Mouse (Mus musculus): ENCODE results near the gene Plekho2. TPM values are rescaled to one million over a fixed set of nuclear protein-coding genes. Genes with fewer than 3 reads are reported as not detected.

The Plekho2 gene
- polyA plus RNA-seq, 1 experiment: 7.5 TPM

DNA sequence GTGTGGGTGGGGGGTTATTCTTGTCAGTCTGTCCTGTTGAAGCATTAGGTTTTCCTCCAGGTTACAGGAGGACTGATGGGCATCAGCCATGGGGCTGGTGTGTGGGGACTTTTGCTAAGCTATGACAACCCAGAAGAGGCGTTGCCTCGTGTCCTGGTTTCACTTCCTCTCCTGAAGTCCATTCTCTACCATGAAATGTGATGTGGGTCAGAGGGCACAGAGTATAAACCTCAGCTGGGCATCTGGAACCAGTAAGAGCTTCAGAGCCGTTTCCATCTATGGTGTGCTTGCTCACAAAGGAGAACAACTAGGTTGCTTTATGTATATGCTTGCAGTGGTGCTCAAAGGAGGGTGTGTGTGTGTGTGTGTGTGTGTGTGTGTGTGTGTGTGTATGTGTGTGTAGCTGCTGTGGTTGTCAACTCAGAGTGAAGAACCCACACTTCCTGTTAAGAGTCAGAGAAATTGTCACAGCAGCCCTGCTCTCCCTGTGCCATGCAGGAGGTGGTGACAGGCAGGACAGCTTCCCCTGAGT is 44.6 kb downstream of the Plekho2 start:
- H3K4me1 ChIP-seq (ENCODE audit: control insufficient read depth, insufficient read depth, insufficient read length, low read length): peaks cover 17% of the 10 kb centered on the region
- H3K27ac ChIP-seq (replicated peaks; ENCODE audit: low read depth, low read length): peak overlapping the region; percentile 91
- no peak overlapping the region for H3K4me3 ChIP-seq (ENCODE audit: insufficient read depth, low read depth, low read length)

- Histone ChIP-seq H3K4me1 (ENCODE audit: control insufficient read depth, insufficient read depth, insufficient read length, low read length) (peaks cover 17% of the 10 kb centered on the region), H3K4me3 (ENCODE audit: insufficient read depth, low read depth, low read length) (no peak overlapping the region), H3K27ac (replicated peaks; ENCODE audit: low read depth, low read length) (peak overlapping the region; percentile 73; the same call in 1 of the 2 replicates)
Measured at GRCm38 (mm10) chr9:65534111-65534510, 45.7 kb downstream of the Plekho2 start.

- peaks cover 17% of the 10 kb centered on the region for H3K4me1 ChIP-seq (ENCODE audit: control insufficient read depth, insufficient read depth, insufficient read length, low read length)
Measured at GRCm38 (mm10) chr9:65532986-65533385, 46.9 kb downstream of the Plekho2 start.

DNA sequence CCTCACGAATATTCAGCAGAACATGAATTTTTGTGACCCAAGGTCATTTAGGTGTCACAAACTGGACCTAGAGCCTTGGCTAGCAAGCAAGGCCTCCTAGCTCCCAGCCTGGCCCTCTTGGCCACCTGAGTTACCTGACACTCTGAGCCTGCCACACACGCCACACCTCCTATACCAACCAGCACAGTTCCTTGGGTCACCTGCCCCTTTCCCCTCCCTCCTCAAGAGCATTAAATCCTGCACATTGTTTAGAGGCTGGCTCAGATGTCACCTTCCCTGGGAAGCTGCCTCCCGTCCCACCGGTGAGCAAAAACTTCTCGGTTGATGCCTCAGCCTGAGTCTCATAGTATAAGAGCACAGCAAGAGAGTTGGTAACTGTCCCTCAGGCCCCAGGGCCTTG is 48.6 kb downstream of the Plekho2 start:
- Histone ChIP-seq H3K4me3 (ENCODE audit: insufficient read depth, low read depth, low read length) (no peak overlapping the region), H3K4me1 (ENCODE audit: control insufficient read depth, insufficient read depth, insufficient read length, low read length) (peaks cover 12% of the 10 kb centered on the region), H3K27ac (replicated peaks; ENCODE audit: low read depth, low read length) (no peak overlapping the region)

More at GRCm38 (mm10) chr9:65532986-65533385, 46.9 kb downstream of the Plekho2 start:
- H3K4me3 ChIP-seq (ENCODE audit: insufficient read depth, low read depth, low read length): no peak overlapping the region
- H3K27ac ChIP-seq (replicated peaks; ENCODE audit: low read depth, low read length): peak overlapping the region; percentile 51

GRCm38 (mm10) chr9:65529659-65530058 is 50.2 kb downstream of the Plekho2 start:
- Histone ChIP-seq H3K27ac (replicated peaks; ENCODE audit: low read depth, low read length) (no peak overlapping the region), H3K4me1 (ENCODE audit: control insufficient read depth, insufficient read depth, insufficient read length, low read length) (no peaks in the 10 kb centered on the region; the same call in 1 of the 2 replicates), H3K4me3 (ENCODE audit: insufficient read depth, low read depth, low read length) (no peak overlapping the region)

- H3K4me3 ChIP-seq (ENCODE audit: insufficient read depth, low read depth, low read length): no peak overlapping the region
- no peaks in the 10 kb centered on the region; the same call in 1 of the 2 replicates for H3K4me1 ChIP-seq (ENCODE audit: control insufficient read depth, insufficient read depth, insufficient read length, low read length)
- no peak overlapping the region for H3K27ac ChIP-seq (replicated peaks; ENCODE audit: low read depth, low read length)
Measured at GRCm38 (mm10) chr9:65528417-65529038, 51.3 kb downstream of the Plekho2 start.

GRCm38 (mm10) chr9:65525445-65526195 is 54.2 kb downstream of the Plekho2 start:
- H3K4me1 ChIP-seq (ENCODE audit: control insufficient read depth, insufficient read depth, insufficient read length, low read length): no peaks in the 10 kb centered on the region; the same call in 1 of the 2 replicates
- H3K27ac ChIP-seq (replicated peaks; ENCODE audit: low read depth, low read length): peak overlapping the region; percentile 67; the same call in 1 of the 2 replicates
- H3K4me3 ChIP-seq (ENCODE audit: insufficient read depth, low read depth, low read length): no peak overlapping the region

GRCm38 (mm10) chr9:65523611-65524364 is 56.1 kb downstream of the Plekho2 start:
- Histone ChIP-seq H3K4me3 (ENCODE audit: insufficient read depth, low read depth, low read length) (no peak overlapping the region), H3K27ac (replicated peaks; ENCODE audit: low read depth, low read length) (no peak overlapping the region), H3K4me1 (ENCODE audit: control insufficient read depth, insufficient read depth, insufficient read length, low read length) (no peaks in the 10 kb centered on the region; the same call in 1 of the 2 replicates)

DNA sequence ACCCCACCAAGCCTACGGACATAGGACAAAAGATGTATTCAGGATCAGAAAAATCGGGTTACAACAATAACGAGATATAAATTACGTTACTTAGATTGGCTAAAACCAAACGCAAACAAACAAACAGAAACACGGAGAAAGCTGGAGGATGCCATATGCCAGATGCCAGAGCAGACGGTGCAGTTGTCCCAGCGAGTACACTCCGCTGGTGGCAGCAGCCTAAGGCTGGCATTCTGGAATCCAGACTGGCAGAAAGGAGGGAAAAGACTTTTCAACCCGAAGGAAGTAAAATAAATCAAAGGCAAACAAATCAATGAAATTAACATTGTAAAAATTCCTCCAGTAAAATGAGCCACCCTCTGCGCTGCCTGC is 59.3 kb downstream of the Plekho2 start:
- H3K4me3 ChIP-seq (ENCODE audit: insufficient read depth, low read depth, low read length): no peak overlapping the region
- no peaks in the 10 kb centered on the region for H3K4me1 ChIP-seq (ENCODE audit: control insufficient read depth, insufficient read depth, insufficient read length, low read length)
- no peak overlapping the region for H3K27ac ChIP-seq (replicated peaks; ENCODE audit: low read depth, low read length)

GRCm38 (mm10) chr9:65519807-65520504 is 59.9 kb downstream of the Plekho2 start, which contains the start of gene Ankdd1a:
Ankdd1a (minus strand) TSS chr9:65520193.
- no peak within 1 kb of the TSS for H3K27ac ChIP-seq (replicated peaks; ENCODE audit: low read depth, low read length)
- no peaks in the 10 kb centered on the region for H3K4me1 ChIP-seq (ENCODE audit: control insufficient read depth, insufficient read depth, insufficient read length, low read length)
- H3K4me3 ChIP-seq (ENCODE audit: insufficient read depth, low read depth, low read length): no peak within 1 kb of the TSS

GRCm38 (mm10) chr9:65514851-65515261 is 65.0 kb downstream of the Plekho2 start:
- H3K4me3 ChIP-seq (ENCODE audit: insufficient read depth, low read depth, low read length): no peak overlapping the region
- H3K4me1 ChIP-seq (ENCODE audit: control insufficient read depth, insufficient read depth, insufficient read length, low read length): no peaks in the 10 kb centered on the region
- no peak overlapping the region for H3K27ac ChIP-seq (replicated peaks; ENCODE audit: low read depth, low read length)

DNA sequence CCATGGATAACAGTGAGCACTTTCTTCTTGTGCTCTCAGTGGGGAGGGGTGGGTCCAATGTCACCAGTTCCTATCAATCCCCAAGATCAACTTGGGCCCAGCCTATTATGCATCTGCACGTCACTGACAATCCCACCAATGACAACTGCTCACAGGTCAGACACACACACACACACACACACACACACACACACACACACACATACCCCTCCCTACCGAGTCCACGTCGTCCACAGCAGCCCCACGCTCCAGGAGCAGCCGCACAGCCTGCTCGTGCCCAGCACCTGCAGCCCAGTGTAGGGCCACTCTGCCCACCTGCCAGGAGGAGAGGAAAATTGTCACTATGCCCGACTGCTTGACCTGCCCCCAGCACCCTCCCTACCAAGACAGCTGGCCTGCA is 65.4 kb downstream of the Plekho2 start:
- Histone ChIP-seq H3K4me3 (ENCODE audit: insufficient read depth, low read depth, low read length) (no peak overlapping the region), H3K4me1 (ENCODE audit: control insufficient read depth, insufficient read depth, insufficient read length, low read length) (no peaks in the 10 kb centered on the region), H3K27ac (replicated peaks; ENCODE audit: low read depth, low read length) (no peak overlapping the region)

- no peaks in the 10 kb centered on the region for H3K4me1 ChIP-seq (ENCODE audit: control insufficient read depth, insufficient read depth, insufficient read length, low read length)
- H3K27ac ChIP-seq (replicated peaks; ENCODE audit: low read depth, low read length): no peak overlapping the region
- H3K4me3 ChIP-seq (ENCODE audit: insufficient read depth, low read depth, low read length): no peak overlapping the region
Measured at GRCm38 (mm10) chr9:65512520-65512919, 67.3 kb downstream of the Plekho2 start.

- H3K27ac ChIP-seq (replicated peaks; ENCODE audit: low read depth, low read length): no peak overlapping the region
- H3K4me1 ChIP-seq (ENCODE audit: control insufficient read depth, insufficient read depth, insufficient read length, low read length): no peaks in the 10 kb centered on the region
- H3K4me3 ChIP-seq (ENCODE audit: insufficient read depth, low read depth, low read length): no peak overlapping the region
Measured at GRCm38 (mm10) chr9:65508449-65508848, 71.4 kb downstream of the Plekho2 start.
